Mouse (Mus musculus) forebrain, embryonic 16.5 days (tissue): Measurements from ENCODE around the gene Negr1. TPM values are rescaled to one million over a fixed set of nuclear protein-coding genes. Genes with fewer than 3 reads are reported as not detected.
A peak's percentile ranks its signal among the peaks of the same experiment; 100 is the strongest.
"Not testable (repeated sequence)": the region's sequence is repeated elsewhere in the genome, so short reads cannot be mapped to it uniquely, and the experiment has no call there.

Source experiments
- ATAC-seq: fragments of 200-750 bp; cut with Nextera tagmentation; 2 replicates; pipeline ENCODE4 v1.8.0; 2017; ENCODE audit warnings: mild to moderate bottlenecking, moderate library complexity
- H3K27ac ChIP-seq: fragments of 300-500 bp; sonication (generic); 2 replicates; pipeline ENCODE4 v1.5.1; 2014; ENCODE audit warnings: low read length, control low read depth
- H3K27me3 ChIP-seq: fragments of 300-500 bp; sonication (generic); replicated peaks from 2 replicates; pipeline ENCODE4 v1.6.1; 2014; ENCODE audit warnings: low read length; ENCODE audit not compliant: control insufficient read depth, insufficient read depth
- H3K36me3 ChIP-seq: fragments of 300-500 bp; sonication (generic); 2 replicates; pipeline ENCODE4 v1.6.1; 2014; ENCODE audit not compliant: control insufficient read depth, insufficient read depth
- H3K4me1 ChIP-seq: fragments of 300-500 bp; sonication (generic); replicated peaks from 2 replicates; pipeline ENCODE4 v1.6.1; 2014; ENCODE audit warnings: low read length; ENCODE audit not compliant: control insufficient read depth, insufficient read depth
- H3K4me2 ChIP-seq: fragments of 300-500 bp; sonication (generic); 2 replicates; pipeline ENCODE4 v1.6.1; 2014; ENCODE audit warnings: mild to moderate bottlenecking, low read length, control low read depth
- H3K4me3 ChIP-seq: fragments of 300-500 bp; sonication (generic); replicated peaks from 2 replicates; pipeline ENCODE4 v1.5.1; 2014; ENCODE audit warnings: mild to moderate bottlenecking, low read length, control low read depth
- H3K9ac ChIP-seq: fragments of 300-500 bp; sonication (generic); replicated peaks from 2 replicates; pipeline ENCODE4 v1.6.1; 2014; ENCODE audit warnings: low read depth, low read length, control low read depth
- H3K9me3 ChIP-seq: fragments of 300-500 bp; sonication (generic); 2 replicates; pipeline ENCODE4 v1.6.1; 2016; ENCODE audit warnings: low read length; ENCODE audit not compliant: control insufficient read depth
- WGBS: fragments of 180-500 bp; shearing (Covaris S2); extraction: QIAGEN DNeasy Blood & Tissue Kit; methylation state at CpG from one replicate; pipeline ENCODE4 v1.1.7; 2014; 5-methylcytosine and 5-hydroxymethylcytosine counted together
- polyA plus RNA-seq: library from polyadenylated mRNA; unstranded; fragments of >200 nt; fragmentation: Nextera tagmentation; extraction: Ambion mirVana; gene quantifications from 2 replicates; pipeline ENCODE4 v1.2.1, GENCODE M21; 2015

Negr1 gene
- polyA plus RNA-seq, 1 experiment from 2014 or later: 44.7 TPM

GRCm38 (mm10) chr3:157036016-157036415 is 474.4 kb downstream of the Negr1 start:
- no peak overlapping the region for H3K27ac ChIP-seq
- H3K4me2 ChIP-seq: no peak overlapping the region
- no peak overlapping the region for H3K9ac ChIP-seq
- WGBS: 73% methylated on average over 6 of the region's 6 CpGs
- 0 out of 2 replicates have a peak, but pooled peaks cover 2% of the 10 kb centered on the region for H3K4me1 ChIP-seq
- H3K36me3 ChIP-seq: no peaks in the 10 kb centered on the region
- no peak overlapping the region for H3K4me3 ChIP-seq
- no peak for ATAC-seq
- no peaks in the 10 kb centered on the region for H3K27me3 ChIP-seq
- no peaks in the 10 kb centered on the region for H3K9me3 ChIP-seq

GRCm38 (mm10) chr3:157036568-157036967 is 475.0 kb downstream of the Negr1 start:
- 0 out of 2 replicates have a peak, but pooled peaks cover 2% of the 10 kb centered on the region for H3K4me1 ChIP-seq
- H3K4me2 ChIP-seq: no peak overlapping the region
- no peak overlapping the region for H3K9ac ChIP-seq
- no peaks in the 10 kb centered on the region for H3K27me3 ChIP-seq
- no peaks in the 10 kb centered on the region for H3K9me3 ChIP-seq
- ATAC-seq: no peak
- H3K4me3 ChIP-seq: no peak overlapping the region
- WGBS: 64% methylated on average over 1 of the region's 1 CpGs
- H3K27ac ChIP-seq: no peak overlapping the region
- no peaks in the 10 kb centered on the region for H3K36me3 ChIP-seq

- WGBS: 28% methylated on average over 5 of the region's 5 CpGs
- Histone ChIP-seq H3K27me3 (no peaks in the 10 kb centered on the region), H3K4me3 (no peak overlapping the region), H3K4me1 (0 out of 2 replicates have a peak, but pooled peaks cover 2% of the 10 kb centered on the region), H3K9me3 (no peaks in the 10 kb centered on the region), H3K9ac (no peak overlapping the region), H3K36me3 (no peaks in the 10 kb centered on the region), H3K4me2 (no peak overlapping the region), H3K27ac (no peak overlapping the region)
- peak; percentile 66; the same call in 1 of the 2 replicates for ATAC-seq
These were observed 479.0 kb downstream of the Negr1 start for GRCm38 (mm10) chr3:157040619-157041018.

- H3K4me2 ChIP-seq: no peak overlapping the region
- 0 out of 2 replicates have a peak, but pooled peaks cover 2% of the 10 kb centered on the region for H3K4me1 ChIP-seq
- no peak for ATAC-seq
- H3K9me3 ChIP-seq: no peaks in the 10 kb centered on the region
- H3K9ac ChIP-seq: no peak overlapping the region
- H3K27me3 ChIP-seq: no peaks in the 10 kb centered on the region
- WGBS: 87% methylated on average over 2 of the region's 2 CpGs
- no peaks in the 10 kb centered on the region for H3K36me3 ChIP-seq
- H3K27ac ChIP-seq: no peak overlapping the region
- no peak overlapping the region for H3K4me3 ChIP-seq
These were observed 483.0 kb downstream of the Negr1 start for GRCm38 (mm10) chr3:157044565-157044964.

GRCm38 (mm10) chr3:157064438-157064837 is 502.8 kb downstream of the Negr1 start:
- 83% methylated on average over 2 of the region's 2 CpGs for WGBS
- not testable (repeated sequence) for H3K9me3 ChIP-seq, H3K4me1 ChIP-seq, H3K4me2 ChIP-seq, H3K27me3 ChIP-seq, H3K9ac ChIP-seq, ATAC-seq, H3K4me3 ChIP-seq, H3K27ac ChIP-seq, H3K36me3 ChIP-seq

- Histone ChIP-seq H3K27ac (no peak overlapping the region), H3K4me3 (no peak overlapping the region), H3K4me1 (no peaks in the 10 kb centered on the region), H3K9ac (no peak overlapping the region), H3K9me3 (no peaks in the 10 kb centered on the region), H3K36me3 (no peaks in the 10 kb centered on the region), H3K4me2 (no peak overlapping the region), H3K27me3 (no peaks in the 10 kb centered on the region)
- ATAC-seq: no peak
These were observed 504.7 kb downstream of the Negr1 start for GRCm38 (mm10) chr3:157066331-157066730.

- H3K4me3 ChIP-seq: no peak overlapping the region
- no peaks in the 10 kb centered on the region for H3K27me3 ChIP-seq
- no peak overlapping the region for H3K27ac ChIP-seq
- H3K36me3 ChIP-seq: no peaks in the 10 kb centered on the region
- H3K4me2 ChIP-seq: no peak overlapping the region
- H3K9ac ChIP-seq: no peak overlapping the region
- no peaks in the 10 kb centered on the region for H3K4me1 ChIP-seq
- no peaks in the 10 kb centered on the region for H3K9me3 ChIP-seq
- 80% methylated on average over 2 of the region's 2 CpGs for WGBS
- no peak for ATAC-seq
These were observed 517.8 kb downstream of the Negr1 start for GRCm38 (mm10) chr3:157079250-157079965.

- Histone ChIP-seq H3K4me2 (no peak overlapping the region), H3K4me3 (no peak overlapping the region), H3K27ac (no peak overlapping the region), H3K27me3 (no peaks in the 10 kb centered on the region), H3K36me3 (no peaks in the 10 kb centered on the region), H3K4me1 (no peaks in the 10 kb centered on the region), H3K9ac (no peak overlapping the region), H3K9me3 (no peaks in the 10 kb centered on the region)
- no peak for ATAC-seq
- WGBS: 74% methylated on average over 1 of the region's 1 CpGs
These were observed 518.3 kb downstream of the Negr1 start for GRCm38 (mm10) chr3:157079966-157080306.

- Histone ChIP-seq H3K36me3 (no peaks in the 10 kb centered on the region), H3K9ac (no peak overlapping the region), H3K9me3 (no peaks in the 10 kb centered on the region), H3K27ac (no peak overlapping the region), H3K27me3 (no peaks in the 10 kb centered on the region), H3K4me1 (no peaks in the 10 kb centered on the region), H3K4me3 (no peak overlapping the region), H3K4me2 (no peak overlapping the region)
- ATAC-seq: no peak
- 86% methylated on average over 1 of the region's 1 CpGs for WGBS
These were observed 519.0 kb downstream of the Negr1 start for GRCm38 (mm10) chr3:157080585-157080984.
